Mouse (Mus musculus) MEL (cell line): Measurements from ENCODE around the gene Stac3. TPM values are rescaled to one million over a fixed set of nuclear protein-coding genes. Genes with fewer than 3 reads are reported as not detected.

Source experiments
- DNase-seq: peaks from one replicate; pipeline ENCODE4 v3.0.0; 2011; ENCODE audit warnings: low read depth, low spot score
- H3K27ac ChIP-seq: 2 replicates; pipeline ENCODE4 v1.5.1; 2012; ENCODE audit warnings: low read depth, mild to moderate bottlenecking, control low read depth, low read length, moderate library complexity; ENCODE audit not compliant: control insufficient read depth
- H3K27me3 ChIP-seq, 2 experiments: fragments of 150-350 bp in 1 of 2; sonication (generic) in 1 of 2; 2 replicates each; pipeline ENCODE4 v1.6.1; 2012; ENCODE audit warnings: low read length in 2 of 2, mild to moderate bottlenecking in 2 of 2, improper control_type of control experiment in 1 of 2, moderate library complexity in 1 of 2; ENCODE audit not compliant: insufficient read depth in 2 of 2, control insufficient read depth in 1 of 2
- H3K36me3 ChIP-seq, 2 experiments: 2 replicates each; pipeline ENCODE4 v1.6.1; 2012 to 2014; ENCODE audit warnings: low read length in 2 of 2, improper control_type of control experiment in 1 of 2, inconsistent platforms in 1 of 2, mild to moderate bottlenecking in 1 of 2; ENCODE audit not compliant: insufficient read depth in 2 of 2, control insufficient read depth in 1 of 2
- H3K4me1 ChIP-seq, 2 experiments: fragments of 150-350 bp in 1 of 2; sonication (generic) in 1 of 2; 2 replicates each; pipeline ENCODE4 v1.6.1; 2012; ENCODE audit warnings: low read length in 2 of 2, improper control_type of control experiment in 1 of 2, mild to moderate bottlenecking in 1 of 2; ENCODE audit not compliant: insufficient read depth in 2 of 2, control insufficient read depth in 1 of 2
- H3K4me3 ChIP-seq, 2 experiments: fragments of 150-350 bp in 1 of 2; sonication (generic) in 1 of 2; 2 replicates each; pipeline ENCODE4 v1.5.1; 2012; ENCODE audit warnings: low read depth in 2 of 2, low read length in 2 of 2, mild to moderate bottlenecking in 2 of 2, moderate library complexity in 2 of 2, control low read depth in 1 of 2, improper control_type of control experiment in 1 of 2; ENCODE audit not compliant: control insufficient read depth in 1 of 2, insufficient read depth in 1 of 2
- H3K79me2 ChIP-seq: 2 replicates; pipeline ENCODE4 v1.6.1; 2012; ENCODE audit warnings: mild to moderate bottlenecking, low read length, moderate library complexity; ENCODE audit not compliant: control insufficient read depth, poor library complexity, insufficient read depth
- H3K9ac ChIP-seq: 2 replicates; pipeline ENCODE4 v1.6.1; 2012; ENCODE audit warnings: low read depth, mild to moderate bottlenecking, control low read depth, low read length, moderate library complexity; ENCODE audit not compliant: control insufficient read depth, poor library complexity, severe bottlenecking
- H3K9me3 ChIP-seq: fragments of 150-350 bp; sonication (generic); replicated peaks from 2 replicates; pipeline ENCODE4 v1.6.1; 2012; ENCODE audit warnings: mild to moderate bottlenecking, low read length, improper control_type of control experiment, moderate library complexity; ENCODE audit not compliant: insufficient read depth
- BHLHE40 ChIP-seq: IDR thresholded peaks from 2 replicates; pipeline ENCODE4 v1.6.1; 2012; ENCODE audit warnings: low read depth, mild to moderate bottlenecking, inconsistent platforms, low read length, improper control_type of control experiment, borderline replicate concordance
- CHD1 ChIP-seq: IDR thresholded peaks from 2 replicates; pipeline ENCODE4 v1.6.1; 2012; ENCODE audit warnings: low read depth, mild to moderate bottlenecking, inconsistent platforms, low read length, improper control_type of control experiment
- CHD2 ChIP-seq: IDR thresholded peaks from 2 replicates; pipeline ENCODE4 v1.6.1; 2011; ENCODE audit warnings: low read length, improper control_type of control experiment
- CTCF ChIP-seq, 3 experiments: IDR thresholded peaks in 2 of 3; conservative IDR thresholded peaks in 1 of 3; 2 replicates each; pipeline ENCODE4 v1.5.1; 2011 to 2012; ENCODE audit warnings: low read length in 3 of 3, low read depth in 2 of 3, mild to moderate bottlenecking in 2 of 3, improper control_type of control experiment in 1 of 3, inconsistent platforms in 1 of 3, mixed read lengths in 1 of 3, moderate library complexity in 1 of 3; ENCODE audit not compliant: control insufficient read depth in 1 of 3, insufficient read depth in 1 of 3, poor library complexity in 1 of 3, severe bottlenecking in 1 of 3
- ELF1 ChIP-seq: IDR thresholded peaks from 2 replicates; pipeline ENCODE4 v1.6.1; 2014; ENCODE audit warnings: low read depth, mild to moderate bottlenecking, inconsistent platforms, low read length, improper control_type of control experiment, moderate library complexity
- ETS1 ChIP-seq: IDR thresholded peaks from 2 replicates; pipeline ENCODE4 v1.6.1; 2012; ENCODE audit warnings: low read depth, mild to moderate bottlenecking, inconsistent platforms, low read length, improper control_type of control experiment, moderate library complexity
- GABPA ChIP-seq: IDR thresholded peaks from 2 replicates; pipeline ENCODE4 v1.6.1; 2012; ENCODE audit warnings: low read depth, mild to moderate bottlenecking, inconsistent platforms, low read length, improper control_type of control experiment, moderate library complexity
- GATA1 ChIP-seq: IDR thresholded peaks from 2 replicates; pipeline ENCODE4 v1.6.1; 2011; ENCODE audit warnings: low read depth, low read length, improper control_type of control experiment
- MAZ ChIP-seq: IDR thresholded peaks from 2 replicates; pipeline ENCODE4 v1.6.1; 2012; ENCODE audit warnings: low read depth, mild to moderate bottlenecking, inconsistent platforms, low read length, improper control_type of control experiment
- MYB ChIP-seq: IDR thresholded peaks from 2 replicates; pipeline ENCODE4 v1.6.1; 2011; ENCODE audit warnings: mild to moderate bottlenecking, low read depth, low read length, improper control_type of control experiment
- POLR2A ChIP-seq, 2 experiments: IDR thresholded peaks; 2 replicates each; pipeline ENCODE4 v1.6.1; 2011 to 2012; ENCODE audit warnings: low read length in 2 of 2, mild to moderate bottlenecking in 2 of 2, control low read depth in 1 of 2, improper control_type of control experiment in 1 of 2, low read depth in 1 of 2, moderate library complexity in 1 of 2; ENCODE audit not compliant: control insufficient read depth in 1 of 2, insufficient read depth in 1 of 2, poor library complexity in 1 of 2
- POLR2AphosphoS2 ChIP-seq: IDR thresholded peaks from 2 replicates; pipeline ENCODE4 v1.6.1; 2011; ENCODE audit warnings: low read length, improper control_type of control experiment
- RAD21 ChIP-seq: IDR thresholded peaks from 2 replicates; pipeline ENCODE4 v1.6.1; 2011; ENCODE audit warnings: mild to moderate bottlenecking, low read depth, low read length, improper control_type of control experiment
- SIN3A ChIP-seq: IDR thresholded peaks from 2 replicates; pipeline ENCODE4 v1.6.1; 2012; ENCODE audit warnings: low read length, improper control_type of control experiment, inconsistent platforms
- SMC3 ChIP-seq: IDR thresholded peaks from 2 replicates; pipeline ENCODE4 v1.6.1; 2011; ENCODE audit warnings: low read depth, low read length, improper control_type of control experiment
- TAL1 ChIP-seq: IDR thresholded peaks from 2 replicates; pipeline ENCODE4 v1.6.1; 2012; ENCODE audit warnings: mild to moderate bottlenecking, inconsistent platforms, low read length, moderate library complexity, mixed read lengths
- UBTF ChIP-seq: IDR thresholded peaks from 2 replicates; pipeline ENCODE4 v1.6.1; 2012; ENCODE audit warnings: low read depth, mild to moderate bottlenecking, inconsistent platforms, low read length, improper control_type of control experiment, moderate library complexity, borderline replicate concordance; ENCODE audit not compliant: insufficient read depth
- ZC3H11A ChIP-seq: IDR thresholded peaks from 2 replicates; pipeline ENCODE4 v1.6.1; 2012; ENCODE audit warnings: low read depth, mild to moderate bottlenecking, inconsistent platforms, low read length, improper control_type of control experiment
- ZNF384 ChIP-seq: IDR thresholded peaks from 2 replicates; pipeline ENCODE4 v1.6.1; 2012; ENCODE audit warnings: low read depth, mild to moderate bottlenecking, inconsistent platforms, low read length, improper control_type of control experiment
- polyA plus RNA-seq, 2 experiments: library from polyadenylated mRNA; stranded (reverse) in 1 of 2; unstranded in 1 of 2; fragments of >175 nt in 1 of 2; fragments of >200 nt in 1 of 2; gene quantifications; 2 replicates each; pipeline versions ENCODE4 v1.2.1 to v1.2.4; 2012; ENCODE audit warnings: low replicate concordance in 2 of 2, low read depth in 1 of 2; ENCODE audit not compliant: insufficient read length in 2 of 2, insufficient read depth in 1 of 2, missing spikeins in 1 of 2
- total RNA-seq: library from RNA; depleted of rRNA; stranded (reverse); fragments of 300-350 nt; gene quantifications from 2 replicates; pipeline ENCODE4 v1.2.3, GENCODE M21; 2012

Gene Stac3
- total and polyA plus RNA-seq, 3 experiments = 0.25 TPM; not detected in 2

DNA sequence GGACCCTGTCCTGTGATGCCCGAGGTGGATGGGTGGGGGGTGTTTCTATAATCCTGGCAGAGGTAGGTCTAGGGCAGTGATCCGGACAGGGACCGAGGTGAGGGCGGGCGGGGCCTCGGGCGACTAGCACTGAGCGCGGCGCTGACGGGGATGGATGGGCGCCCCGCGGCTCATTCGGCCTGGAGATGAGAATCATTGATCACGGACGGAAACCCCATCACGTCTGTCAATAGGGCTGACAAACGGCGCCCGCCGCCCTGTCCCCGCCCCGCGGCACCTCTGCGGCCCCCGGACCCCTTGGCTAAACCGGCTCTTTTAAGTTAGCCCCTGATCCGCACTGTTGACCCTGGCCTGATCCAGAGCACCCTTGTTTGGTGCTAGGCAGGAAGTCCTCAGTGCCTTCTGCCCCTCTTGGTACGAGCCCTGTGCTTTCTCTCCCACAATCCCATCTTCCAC is 33.5 kb downstream of the Stac3 start:
- H3K4me3 ChIP-seq = no peak overlapping the region
- TF ChIP-seq ETS1 (no peak), CHD1 (no peak), CHD2 (no peak), MYB (no peak), POLR2AphosphoS2 (no peak), ZNF384 (no peak), GABPA (no peak), GATA1 (no peak), ELF1 (no peak), SMC3 (no peak)
- DNase-seq = no peak
- no peak overlapping the region for H3K27ac ChIP-seq
- peaks cover 0 to 13% of the 10 kb centered on the region in 2 experiments; a peak in 2 of 4 replicates for H3K4me1 ChIP-seq
- no peaks in the 10 kb centered on the region for H3K79me2 ChIP-seq
- no peaks in the 10 kb centered on the region for H3K36me3 ChIP-seq
- H3K9me3 ChIP-seq = no peaks in the 10 kb centered on the region
- H3K27me3 ChIP-seq = peaks cover 8 to 18% of the 10 kb centered on the region in 2 experiments
- no peak overlapping the region for H3K9ac ChIP-seq

DNA sequence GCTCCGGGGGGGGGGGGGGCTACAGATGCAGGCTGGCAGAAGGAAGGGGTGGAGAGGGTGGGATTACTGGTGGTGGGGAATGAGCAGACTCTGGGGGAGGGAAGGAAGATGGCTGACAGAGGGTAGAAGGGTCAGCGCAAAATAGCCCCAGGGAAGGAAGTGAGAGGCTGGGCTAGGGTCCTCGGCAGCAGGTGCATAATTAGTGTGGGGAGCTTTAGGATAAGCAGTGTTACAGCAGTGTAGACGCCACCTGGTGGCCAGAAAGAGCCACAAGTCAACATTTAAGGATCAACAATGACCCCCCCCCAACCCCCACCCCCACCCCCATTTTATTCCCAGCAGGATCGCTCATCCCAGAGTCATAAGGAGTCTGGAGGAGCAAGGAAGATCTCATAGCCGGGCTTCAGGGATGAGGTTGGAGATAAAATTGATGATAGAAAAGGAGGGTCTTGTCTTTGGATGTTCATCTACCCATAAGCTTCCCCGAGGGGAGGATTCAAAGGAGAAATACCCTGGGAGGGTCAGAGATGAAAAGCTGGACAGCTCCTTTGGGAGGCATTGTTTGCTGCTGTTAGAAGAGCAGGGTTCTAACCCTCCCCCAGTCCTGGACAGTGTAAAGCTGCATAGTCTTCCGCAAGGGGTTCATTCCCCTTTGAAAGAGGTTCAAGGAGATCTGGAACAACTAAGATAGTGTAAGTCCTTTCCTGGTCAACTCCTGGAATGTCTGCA is 35.3 kb downstream of the Stac3 start:
- Histone ChIP-seq H3K9me3 (no peaks in the 10 kb centered on the region), H3K9ac (no peak overlapping the region), H3K27me3 (peaks cover 8 to 18% of the 10 kb centered on the region in 2 experiments), H3K79me2 (no peaks in the 10 kb centered on the region), H3K36me3 (no peaks in the 10 kb centered on the region), H3K27ac (no peak overlapping the region), H3K4me1 (peaks cover 0 to 13% of the 10 kb centered on the region in 2 experiments; a peak in 2 of 4 replicates), H3K4me3 (no peak overlapping the region)
- DNase-seq = peak; percentile 58
- TF ChIP-seq GATA1 (no peak), ZC3H11A (peak; percentile 32), UBTF (no peak), CTCF (IDR thresholded peaks at IDR 0.05 in 2 of 3, conservative IDR thresholded peaks at IDR 0.05 in 1 of 3; ENCODE audit: control insufficient read depth in 1 of 3, insufficient read depth in 1 of 3, low read depth in 2 of 3, low read length in 3 of 3, poor library complexity in 1 of 3, severe bottlenecking in 1 of 3) (peak in 2 of 3 experiments; percentile 61 to 71; a peak in 5 of 6 replicates), SIN3A (no peak), MYB (no peak), TAL1 (no peak), MAZ (no peak), BHLHE40 (no peak), RAD21 (peak; percentile 34), ELF1 (no peak), POLR2A (IDR thresholded peaks at IDR 0.05; ENCODE audit: control insufficient read depth in 1 of 2, insufficient read depth in 1 of 2, low read depth in 1 of 2, low read length in 2 of 2, poor library complexity in 1 of 2) (no peak), SMC3 (peak; percentile 75)
